Mouse (Mus musculus) urinary bladder, postnatal 4 days (tissue): ENCODE results near the gene Olfr324.

Experiments used
- DNase-seq, 2 experiments: peaks; one replicate each; pipeline ENCODE4 v3.0.0; 2021 to 2022; ENCODE audit warnings: low spot score in 2 of 2

The Olfr324 gene

DNA sequence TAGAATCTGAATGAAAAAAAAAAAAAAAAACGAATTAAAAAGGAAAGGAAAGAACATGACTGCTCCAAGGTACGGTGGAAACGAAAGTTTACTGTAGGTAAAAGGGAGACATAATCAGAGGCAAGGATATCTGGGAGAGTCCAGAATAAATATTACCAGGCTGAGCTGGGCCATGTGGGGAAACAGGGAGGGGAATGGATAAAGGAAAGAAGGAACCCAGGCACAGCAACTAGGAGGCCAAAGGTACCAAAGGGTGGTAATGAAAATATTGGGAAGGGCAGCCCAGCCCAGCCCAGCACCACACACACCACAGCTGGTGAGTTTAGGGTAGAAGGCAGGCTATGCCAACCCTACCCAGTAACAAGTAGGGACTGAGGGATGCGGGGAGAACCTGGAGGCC lies 40.0 kb downstream of the Olfr324 start:
- DNase-seq = no peak

- peak in 1 of 2 experiments; percentile 40 for DNase-seq
Observed at GRCm38 (mm10) chr11:58636376-58636977, 41.6 kb downstream of the Olfr324 start.

- no peak for DNase-seq
Observed at GRCm38 (mm10) chr11:58638176-58638701, 43.3 kb downstream of the Olfr324 start.

DNA sequence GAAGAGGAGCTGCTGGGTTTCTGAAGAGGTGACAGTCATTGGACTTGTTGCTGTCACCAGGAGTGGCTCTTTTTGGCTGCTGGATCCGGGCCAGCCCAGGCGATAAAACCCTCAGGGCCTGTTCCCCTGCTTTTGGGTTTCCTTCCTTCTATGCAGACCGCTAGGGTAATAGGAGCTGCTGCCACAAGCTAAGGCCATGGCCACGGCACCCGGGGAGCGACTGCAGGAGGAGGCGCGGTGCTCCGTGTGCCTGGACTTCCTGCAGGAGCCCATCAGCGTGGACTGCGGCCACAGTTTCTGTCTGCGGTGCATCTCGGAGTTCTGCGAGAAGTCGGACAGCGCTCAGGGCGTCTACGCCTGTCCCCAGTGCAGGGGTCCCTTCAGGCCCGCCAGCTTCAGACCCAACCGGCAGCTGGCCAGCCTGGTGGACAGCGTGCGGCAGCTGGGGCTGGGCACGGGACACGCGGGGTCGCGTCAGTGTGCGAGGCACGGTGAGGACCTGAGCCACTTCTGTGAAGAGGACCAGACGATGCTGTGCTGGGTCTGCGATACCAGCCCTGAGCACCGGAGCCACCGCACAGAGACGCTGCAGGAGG lies 45.5 kb downstream of the Olfr324 start, which contains the start of gene Trim58:
Gene Trim58 (plus strand): TSS at position 194 of the 596 bp plus-strand sequence.
- DNase-seq = no peak

DNA sequence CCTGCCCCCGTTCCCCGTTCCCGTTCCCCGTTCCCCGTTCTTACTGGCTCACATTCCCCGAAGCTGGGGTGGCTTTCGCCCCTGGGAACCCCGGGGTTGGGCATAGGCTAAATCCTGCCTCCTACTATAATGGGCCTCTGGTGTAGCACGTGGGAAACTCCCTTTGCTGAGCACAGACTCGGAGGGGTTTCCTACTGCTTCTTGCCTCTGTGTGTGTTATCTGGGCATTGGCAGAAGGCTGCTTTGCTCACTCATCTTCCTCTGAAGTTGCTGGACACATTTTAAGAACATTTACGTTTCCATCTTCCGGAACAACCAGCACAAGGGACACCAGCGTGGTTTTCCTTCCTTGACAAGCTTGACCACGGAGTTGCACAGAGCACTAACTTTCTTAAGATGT lies 46.1 kb downstream of the Olfr324 start:
- no peak for DNase-seq

DNA sequence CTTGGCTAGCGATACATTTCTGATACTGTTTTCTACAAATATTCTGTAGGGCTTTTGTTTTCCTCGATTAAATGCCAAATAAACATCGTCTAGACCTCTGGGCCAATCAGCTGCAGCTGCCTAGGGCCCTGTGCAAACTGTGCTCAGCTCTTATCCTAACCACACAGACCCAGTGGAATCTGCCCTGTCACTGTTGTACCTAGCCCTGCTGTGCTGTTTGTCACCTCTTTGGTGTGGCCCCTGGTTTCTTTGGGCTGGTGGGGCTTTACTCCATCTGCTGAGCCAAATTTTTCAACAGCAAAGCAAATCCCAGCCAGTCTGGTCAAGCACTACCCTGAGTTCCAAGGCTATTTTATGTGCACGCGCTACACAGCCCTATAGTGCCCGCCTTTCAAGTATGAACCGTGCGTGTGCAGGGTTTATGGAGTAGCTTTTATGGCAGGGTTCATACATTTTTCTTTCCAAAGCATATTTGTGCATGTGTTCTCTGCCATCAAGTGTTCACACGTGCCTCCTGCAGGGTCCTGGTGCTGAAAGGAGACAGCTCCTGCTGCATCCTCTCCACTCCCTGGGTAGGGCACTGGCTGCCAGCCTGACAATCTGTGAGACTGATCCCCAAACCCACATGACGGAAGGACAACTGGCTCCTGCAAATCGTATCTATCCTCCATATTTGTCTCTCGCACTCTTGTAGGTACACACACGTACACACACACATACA lies 46.9 kb downstream of the Olfr324 start:
- no peak for DNase-seq

- no peak for DNase-seq
Observed at GRCm38 (mm10) chr11:58643350-58643749, 48.4 kb downstream of the Olfr324 start.
